Mouse (Mus musculus) layer of hippocampus, postnatal 14 days (tissue): ENCODE results near the gene Sept14. TPM values are rescaled to one million over a fixed set of nuclear protein-coding genes. Genes with fewer than 3 reads are reported as not detected.
A peak's percentile ranks its signal among the peaks of the same experiment; 100 is the strongest.

ENCODE experiments used
- DNase-seq, 2 experiments: peaks; one replicate each; pipeline ENCODE4 v3.0.0; 2021 to 2022; ENCODE audit warnings: low spot score in 2 of 2, mixed read lengths in 1 of 2
- total RNA-seq, 2 experiments: library from RNA; stranded (reverse); gene quantifications; 2 replicates each; pipeline ENCODE4 v1.2.3; 2021

Gene Sept14
- total RNA-seq, 2 experiments from 2014 or later: not detected

- peak in 1 of 2 experiments; percentile 10 for DNase-seq
Measured at GRCm38 (mm10) chr5:129669453-129670035, 38.8 kb downstream of the Sept14 start.

DNA sequence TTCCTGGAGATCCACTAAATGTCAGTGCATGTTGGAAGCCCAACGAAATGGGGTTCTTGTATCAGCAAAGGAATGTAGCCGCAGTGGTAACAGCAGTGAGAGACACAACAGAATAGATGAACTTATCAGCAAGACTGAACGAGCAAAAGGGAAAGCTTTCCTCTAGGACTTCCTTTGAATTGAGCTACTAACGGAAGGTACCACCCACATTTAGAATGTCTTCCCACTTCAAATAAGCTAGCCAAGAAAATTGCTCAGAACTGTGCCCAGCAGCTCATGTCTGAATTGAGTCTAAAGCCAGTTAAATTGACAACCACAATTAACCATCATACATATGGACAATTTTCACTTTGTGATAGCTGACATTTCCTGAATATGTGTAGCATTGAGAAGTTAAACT is 40.5 kb downstream of the Sept14 start:
- DNase-seq: no peak

DNA sequence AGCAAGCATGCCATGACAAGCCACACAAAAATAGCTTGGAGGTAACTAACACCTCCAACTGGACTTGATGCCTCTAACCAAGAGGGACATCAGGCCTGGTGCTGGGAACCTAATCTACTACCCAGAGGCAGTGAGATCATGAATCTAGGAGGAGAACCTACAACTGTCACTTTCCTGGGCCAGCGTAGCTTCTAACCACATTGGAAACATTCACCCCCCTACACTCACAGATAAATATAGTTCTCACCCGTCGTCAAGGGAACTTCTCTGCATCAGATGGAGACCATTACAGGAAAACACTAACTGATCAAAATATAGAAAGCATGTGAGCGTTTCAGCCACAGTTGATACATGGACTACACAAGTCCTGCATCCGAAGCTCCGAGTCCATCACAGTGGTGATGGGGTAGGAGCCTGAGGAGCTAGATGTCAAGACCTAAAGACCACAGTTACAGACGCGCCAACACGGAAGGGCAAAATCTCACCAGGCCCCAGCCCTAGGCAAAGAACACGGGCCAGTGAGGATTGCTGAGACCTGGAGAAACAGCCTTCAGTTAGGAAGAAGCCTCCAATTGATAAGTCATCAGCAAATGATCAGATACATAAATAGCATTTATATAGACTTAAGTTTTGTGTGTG is 41.9 kb downstream of the Sept14 start:
- DNase-seq: no peak

- no peak for DNase-seq
Measured at GRCm38 (mm10) chr5:129664090-129664489, 44.2 kb downstream of the Sept14 start.

DNA sequence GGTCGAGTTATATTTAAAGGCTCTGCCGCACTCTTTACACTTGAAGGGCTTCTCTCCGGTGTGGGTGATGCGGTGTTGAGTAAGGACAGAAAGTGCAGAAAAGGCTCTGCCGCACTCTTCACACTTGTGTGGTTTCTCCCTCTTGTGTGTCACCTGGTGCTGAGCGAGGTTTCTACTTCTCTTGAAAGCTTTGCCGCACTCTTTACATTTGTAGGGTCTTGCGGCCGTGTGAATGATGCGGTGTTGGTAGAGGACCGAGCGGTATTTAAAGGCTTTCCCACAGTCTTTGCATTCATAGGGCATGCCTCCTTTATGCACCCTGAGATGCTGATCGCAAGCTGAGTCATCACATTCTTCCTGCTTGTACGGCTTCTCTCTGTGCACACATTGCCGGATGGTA is 50.4 kb downstream of the Sept14 start:
- DNase-seq: no peak

GRCm38 (mm10) chr5:129657016-129657415 is 51.3 kb downstream of the Sept14 start:
- no peak for DNase-seq

DNA sequence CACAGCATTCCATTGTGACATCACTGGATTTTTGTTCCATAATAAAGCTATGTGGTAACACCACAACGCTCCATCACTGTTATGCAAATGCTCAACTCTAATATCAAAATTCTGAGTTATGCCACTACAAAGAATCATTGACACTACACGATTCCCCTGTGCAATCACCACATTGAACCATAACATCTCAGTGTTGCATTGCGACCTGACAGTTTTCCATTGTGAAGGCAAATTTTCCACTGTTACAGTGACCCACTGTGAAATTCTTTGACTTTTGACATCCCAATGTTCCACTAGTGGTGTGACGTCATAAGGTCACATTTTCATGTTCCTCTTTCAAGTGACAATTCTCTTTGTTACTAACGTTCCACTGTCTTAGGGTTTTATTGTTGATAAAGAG is 57.5 kb downstream of the Sept14 start:
- no peak for DNase-seq

Other genes with a start within 250 kb of the Sept14 start
- gene Sfswap, start 207.3 kb downstream of the Sept14 start, total RNA-seq: 100 to 1,000 TPM; 118 to 125 TPM
- gene Mmp17, start 124.3 kb downstream of the Sept14 start, total RNA-seq: 10 to 100 TPM; 80.3 to 85.9 TPM
- 1 to 10 TPM; 5.9 to 6.2 TPM for gene Zfp11, start 38.4 kb downstream of the Sept14 start, total RNA-seq
- gene Mrps17, start 7.0 kb upstream of the Sept14 start, total RNA-seq: 10 to 100 TPM; 70.8 to 73.2 TPM
- gene Nipsnap2, start 16.6 kb upstream of the Sept14 start, total RNA-seq: 10 to 100 TPM; 81.8 to 88.3 TPM
- 10 to 100 TPM; 29.6 to 30.2 TPM for gene Psph, start 78.9 kb upstream of the Sept14 start, total RNA-seq
- gene Sumf2, start 138.5 kb upstream of the Sept14 start, total RNA-seq: 10 to 100 TPM; 18.8 to 19.3 TPM
- gene Chchd2, start 179.0 kb upstream of the Sept14 start, total RNA-seq: 100 to 1,000 TPM; 412 to 435 TPM
- gene Zbed5, start 187.2 kb upstream of the Sept14 start, total RNA-seq: 1 to 10 TPM; 4.2 to 4.6 TPM
- 10 to 100 TPM; 19.7 to 20.3 TPM for gene Phkg1, start 190.0 kb upstream of the Sept14 start, total RNA-seq
- 1 to 10 TPM; 2.1 to 2.4 TPM for gene Nupr1l, start 200.0 kb upstream of the Sept14 start, total RNA-seq
- 10 to 100 TPM; 41.5 to 43.9 TPM for gene Vkorc1l1, start 233.5 kb upstream of the Sept14 start, total RNA-seq